Mouse (Mus musculus) C2C12 (cell line): ENCODE measurements around the gene Raver2.

Experiments used
- CEBPB ChIP-seq: IDR thresholded peaks from one replicate; pipeline ENCODE4 v1.6.1; 2011; ENCODE audit warnings: low read depth, mild to moderate bottlenecking, control low read depth, moderate library complexity
- CTCF ChIP-seq: IDR thresholded peaks from one replicate; pipeline ENCODE4 v1.5.1; 2011; ENCODE audit not compliant: control insufficient read depth, insufficient read depth, insufficient read length
- MAX ChIP-seq: IDR thresholded peaks from one replicate; pipeline ENCODE4 v1.6.1; 2011; ENCODE audit warnings: mild to moderate bottlenecking, control low read depth
- MYOD1 ChIP-seq: IDR thresholded peaks from one replicate; pipeline ENCODE4 v1.6.1; 2011; ENCODE audit warnings: low read depth; ENCODE audit not compliant: control insufficient read depth, insufficient read length
- USF1 ChIP-seq: IDR thresholded peaks from one replicate; pipeline ENCODE4 v1.6.1; 2011; ENCODE audit warnings: low read depth, mild to moderate bottlenecking, control low read depth, moderate library complexity

DNA sequence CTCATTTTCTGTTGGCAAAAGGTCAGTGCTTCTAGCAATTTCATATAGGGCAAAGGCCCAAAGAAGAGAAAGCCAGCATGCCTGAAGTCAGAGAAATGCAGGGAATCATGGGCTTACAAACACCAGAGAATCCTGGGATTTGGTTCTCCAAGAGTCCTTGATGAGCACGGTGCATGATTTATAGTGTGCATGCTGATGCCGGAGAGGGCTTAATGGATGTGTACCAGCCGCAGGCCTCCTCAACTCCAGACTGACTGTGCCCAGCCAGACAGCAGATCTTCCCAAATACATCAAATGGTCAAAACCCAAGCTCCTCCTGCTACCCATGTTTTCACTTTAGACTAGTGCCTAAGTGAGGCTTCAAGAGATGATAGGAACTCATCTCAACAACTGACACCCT, 109.0 kb downstream of the Raver2 start:
- TF ChIP-seq MYOD1 (no peak), CTCF (no peak), MAX (no peak), CEBPB (no peak), USF1 (no peak)
